Mouse (Mus musculus) forebrain, postnatal 0 days (tissue): ENCODE data around the gene Tmc8. TPM values are rescaled to one million over a fixed set of nuclear protein-coding genes. Genes with fewer than 3 reads are reported as not detected.

Experiments used
- ATAC-seq: fragments of 200-750 bp; cut with Nextera tagmentation; 2 replicates; pipeline ENCODE4 v1.8.0; 2017; ENCODE audit warnings: mild to moderate bottlenecking, moderate library complexity
- DNase-seq: peaks from one replicate; pipeline ENCODE4 v3.0.0-alpha.2; 2015
- H3K27ac ChIP-seq: fragments of 300-500 bp; sonication (generic); 2 replicates; pipeline ENCODE4 v1.5.1; 2014; ENCODE audit warnings: low read depth, mild to moderate bottlenecking, antibody characterized with exemption, low read length, moderate library complexity, mixed read lengths
- H3K27me3 ChIP-seq: fragments of 300-500 bp; sonication (generic); 2 replicates; pipeline ENCODE4 v1.6.1; 2014; ENCODE audit warnings: mild to moderate bottlenecking, low read length, mixed read lengths; ENCODE audit not compliant: insufficient read depth
- H3K36me3 ChIP-seq: fragments of 300-500 bp; sonication (generic); 2 replicates; pipeline ENCODE4 v1.6.1; 2014; ENCODE audit warnings: mild to moderate bottlenecking, moderate library complexity; ENCODE audit not compliant: insufficient read depth
- H3K4me1 ChIP-seq: fragments of 300-500 bp; sonication (generic); 2 replicates; pipeline ENCODE4 v1.6.1; 2014; ENCODE audit warnings: antibody characterized with exemption; ENCODE audit not compliant: insufficient read depth
- H3K4me2 ChIP-seq: fragments of 300-500 bp; sonication (generic); 2 replicates; pipeline ENCODE4 v1.6.1; 2014; ENCODE audit warnings: low read depth, mild to moderate bottlenecking, moderate library complexity
- H3K4me3 ChIP-seq: fragments of 300-500 bp; sonication (generic); 2 replicates; pipeline ENCODE4 v1.5.1; 2014; ENCODE audit warnings: low read depth, low read length, mixed read lengths
- H3K9ac ChIP-seq: fragments of 300-500 bp; sonication (generic); 2 replicates; pipeline ENCODE4 v1.6.1; 2014; ENCODE audit warnings: mild to moderate bottlenecking
- H3K9me3 ChIP-seq: fragments of 300-500 bp; sonication (generic); 2 replicates; pipeline ENCODE4 v1.6.1; 2016; ENCODE audit warnings: low read length
- CTCF ChIP-seq: sonication (generic); IDR thresholded peaks from 2 replicates; pipeline ENCODE4 v1.5.1; 2016; ENCODE audit warnings: antibody characterized with exemption, control low read depth, low read depth
- WGBS: fragments of 180-500 bp; shearing (Covaris S2); extraction: QIAGEN DNeasy Blood & Tissue Kit; methylation state at CpG from one replicate; pipeline ENCODE4 v1.1.7; 2014; 5-methylcytosine and 5-hydroxymethylcytosine counted together
- polyA plus RNA-seq: library from polyadenylated mRNA; unstranded; fragments of >200 nt; fragmentation: Nextera tagmentation; extraction: Ambion mirVana; gene quantifications from 2 replicates; pipeline ENCODE4 v1.2.1, GENCODE M21; 2015
- total RNA-seq: library from RNA; depleted of rRNA; stranded (reverse); fragments of >200 nt; gene quantifications from 2 replicates; pipeline ENCODE4 v1.2.3, GENCODE M21; 2014; rRNA removed

Tmc8 gene
- total RNA-seq (2.1 and 6.2 TPM in 2 replicates), polyA plus RNA-seq (0.44 and 0.59 TPM in 2 replicates)

DNA sequence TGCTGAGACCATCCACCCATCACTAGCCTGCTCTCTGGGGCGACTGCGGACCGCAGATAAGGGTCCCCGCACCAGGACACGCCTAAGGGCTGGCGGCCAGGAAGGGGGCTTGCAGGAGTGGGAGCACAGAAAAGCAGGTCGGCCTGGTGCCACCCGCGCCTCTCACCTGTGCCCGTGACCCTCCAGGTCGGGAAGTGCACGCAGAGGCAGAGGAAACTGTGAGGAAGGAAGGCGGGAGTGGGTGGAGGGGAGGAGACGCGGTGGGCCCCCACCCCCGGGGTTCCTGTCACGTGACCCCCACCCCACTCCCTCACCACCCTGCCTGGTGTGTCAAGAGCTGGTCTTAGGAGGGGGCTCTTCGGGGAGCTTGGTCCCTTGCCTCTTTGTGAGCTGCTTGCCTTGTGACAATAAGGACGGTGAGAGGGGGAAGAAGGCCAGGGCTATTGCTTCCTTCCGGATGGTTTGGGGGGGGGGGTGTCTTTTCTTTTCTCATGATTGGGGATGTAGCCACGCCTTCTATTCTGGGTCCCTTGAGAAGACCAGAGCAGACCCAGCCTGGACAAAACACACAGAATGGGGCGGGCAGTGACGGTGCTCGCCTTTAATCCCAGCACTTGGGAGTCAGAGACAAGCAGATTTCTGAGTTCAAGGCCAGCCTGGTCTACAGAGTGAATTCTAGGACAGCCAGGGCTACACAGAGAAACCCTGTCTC is at the start of gene Tmc8, which contains the start of gene Tmc6:
Gene Tmc8 (plus strand): TSS at position 84 of the 712 bp plus-strand sequence.
Gene Tmc6 (minus strand): TSS at position 206 of the 712 bp plus-strand sequence.
- TF ChIP-seq CTCF, result no peak
- Histone ChIP-seq H3K9me3 (no peaks in the 10 kb centered on the region), H3K36me3 (no peaks in the 10 kb centered on the region), H3K4me1 (peaks cover 7% of the 10 kb centered on the region; the same call in 1 of the 2 replicates), H3K27ac (no peak within 1 kb of the TSS), H3K4me2 (peak within 1 kb of the TSS; percentile 57), H3K4me3 (peak within 1 kb of the TSS; percentile 27), H3K9ac (peak within 1 kb of the TSS; percentile 29; the same call in 1 of the 2 replicates), H3K27me3 (peaks cover 17% of the 10 kb centered on the region; the same call in 1 of the 2 replicates)
- WGBS, result 51% methylated on average over 24 of the region's 24 CpGs
- DNase-seq (no peak), ATAC-seq (no peak)

DNA sequence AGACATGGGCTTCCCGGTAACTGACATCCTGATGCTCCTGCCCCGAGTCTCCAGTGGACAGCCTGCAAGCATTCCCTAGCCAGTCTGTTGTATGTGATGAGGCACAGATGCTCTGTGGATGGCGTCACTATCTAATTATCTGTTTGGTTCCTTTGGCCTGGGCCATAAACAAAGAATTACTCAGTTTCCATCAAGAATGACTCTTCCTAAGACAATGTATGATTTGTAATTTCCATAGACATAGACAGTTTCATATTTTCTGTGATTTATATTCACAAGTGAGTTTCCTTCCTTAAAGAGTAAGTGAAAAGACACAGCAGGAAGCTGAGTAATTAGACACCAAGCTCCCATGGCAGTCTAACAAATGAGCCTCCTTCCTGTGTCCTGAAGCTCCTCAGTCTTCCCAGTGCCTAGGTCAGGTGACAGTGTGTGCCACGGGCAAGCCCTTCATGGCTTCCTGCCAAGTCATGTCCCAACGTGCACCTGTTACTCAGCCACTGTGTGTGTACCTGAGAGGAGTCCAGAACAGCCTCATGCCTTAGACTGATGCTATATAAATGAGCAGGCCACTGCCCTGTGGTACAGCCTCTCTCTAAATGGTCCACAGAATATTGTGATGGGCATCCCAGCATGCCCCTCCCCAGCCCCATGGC is 45.7 kb upstream of the Tmc8 start:
- no peak overlapping the region for H3K4me2 ChIP-seq
- H3K4me3 ChIP-seq, result no peak overlapping the region
- TF ChIP-seq CTCF, result no peak
- no peak for DNase-seq
- H3K36me3 ChIP-seq, result peaks cover 69% of the 10 kb centered on the region
- H3K9me3 ChIP-seq, result no peaks in the 10 kb centered on the region
- no peaks in the 10 kb centered on the region for H3K27me3 ChIP-seq
- no peak overlapping the region for H3K9ac ChIP-seq
- 69% methylated on average over 5 of the region's 5 CpGs for WGBS
- H3K27ac ChIP-seq, result no peak overlapping the region
- no peak for ATAC-seq
- no peaks in the 10 kb centered on the region for H3K4me1 ChIP-seq

DNA sequence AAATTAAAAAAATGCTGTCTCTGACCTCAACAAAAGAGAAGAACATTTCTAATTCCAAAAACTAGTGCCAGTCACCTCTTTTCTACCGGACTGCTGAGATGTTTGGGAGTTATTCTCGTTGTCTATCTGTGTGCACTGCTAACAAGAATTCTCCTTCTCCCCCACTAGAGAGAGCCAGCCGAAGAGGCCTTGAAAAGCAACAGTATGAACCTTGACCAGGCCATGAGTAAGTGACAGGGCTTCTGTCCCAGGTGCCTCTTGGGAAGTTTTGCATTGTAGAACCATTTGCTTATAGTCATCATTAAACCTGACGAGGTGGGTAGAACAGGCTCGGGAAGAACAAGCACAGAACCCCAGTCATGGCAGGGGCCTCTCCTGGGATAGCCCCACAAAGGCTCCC is 43.8 kb upstream of the Tmc8 start:
- Histone ChIP-seq H3K4me2 (no peak overlapping the region), H3K27ac (no peak overlapping the region), H3K9ac (no peak overlapping the region), H3K4me1 (no peaks in the 10 kb centered on the region), H3K4me3 (no peak overlapping the region), H3K36me3 (peaks cover 87% of the 10 kb centered on the region), H3K27me3 (no peaks in the 10 kb centered on the region), H3K9me3 (no peaks in the 10 kb centered on the region)
- 88% methylated on average over 5 of the region's 5 CpGs for WGBS
- no peak for TF ChIP-seq CTCF
- DNase-seq (no peak), ATAC-seq (no peak)

DNA sequence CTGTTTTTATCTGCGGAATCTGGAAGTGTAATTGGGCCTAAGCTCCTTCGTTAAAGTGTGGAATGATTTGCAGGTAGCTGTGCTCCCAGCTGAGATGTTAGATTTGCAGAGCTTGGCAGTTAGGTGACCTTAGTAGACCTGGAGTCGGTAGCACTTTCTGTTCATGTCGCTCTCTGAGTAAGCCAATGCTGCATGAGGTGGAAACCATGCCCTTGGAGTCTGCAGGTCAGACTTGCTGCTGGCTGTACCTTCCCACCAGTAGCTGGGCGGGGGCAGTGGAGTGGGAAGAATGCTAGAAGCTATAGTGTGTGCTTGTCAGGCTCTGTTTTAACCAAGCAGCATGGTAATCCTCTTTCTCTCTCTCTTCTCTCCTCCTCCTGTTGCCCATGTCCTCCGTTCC is 40.7 kb upstream of the Tmc8 start:
- Histone ChIP-seq H3K27me3 (no peaks in the 10 kb centered on the region), H3K4me2 (no peak overlapping the region), H3K9ac (no peak overlapping the region), H3K27ac (no peak overlapping the region), H3K9me3 (no peaks in the 10 kb centered on the region), H3K4me3 (no peak overlapping the region), H3K4me1 (no peaks in the 10 kb centered on the region), H3K36me3 (peaks cover 94% of the 10 kb centered on the region)
- TF ChIP-seq CTCF, result no peak
- DNase-seq, result no peak
- WGBS, result 91% methylated on average over 6 of the region's 6 CpGs
- ATAC-seq, result no peak

DNA sequence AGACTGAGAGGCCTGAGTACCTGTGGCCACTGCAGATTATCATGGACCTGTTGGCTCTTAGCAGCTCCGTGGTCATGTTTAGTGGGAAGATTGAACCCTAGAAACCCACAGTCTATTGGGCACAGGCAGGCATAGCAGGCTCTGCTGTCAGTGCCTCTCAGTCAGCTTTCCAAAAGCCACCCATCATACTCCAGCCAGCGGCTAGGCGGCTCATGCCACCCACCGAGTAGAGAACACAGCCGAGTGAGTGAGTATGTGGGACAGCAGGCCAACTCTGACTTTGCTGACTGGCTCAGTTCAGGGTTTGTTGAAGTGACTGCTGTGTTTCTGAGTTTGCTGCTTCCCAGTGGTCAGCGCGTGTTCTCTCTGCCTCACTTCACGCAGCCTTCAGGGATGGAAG is 39.6 kb upstream of the Tmc8 start:
- Histone ChIP-seq H3K4me2 (no peak overlapping the region), H3K4me1 (no peaks in the 10 kb centered on the region), H3K27ac (no peak overlapping the region), H3K27me3 (no peaks in the 10 kb centered on the region), H3K9me3 (no peaks in the 10 kb centered on the region), H3K9ac (no peak overlapping the region), H3K4me3 (no peak overlapping the region), H3K36me3 (peaks cover 92% of the 10 kb centered on the region)
- no peak for ATAC-seq
- no peak for TF ChIP-seq CTCF
- DNase-seq, result no peak
- WGBS, result 82% methylated on average over 8 of the region's 8 CpGs

DNA sequence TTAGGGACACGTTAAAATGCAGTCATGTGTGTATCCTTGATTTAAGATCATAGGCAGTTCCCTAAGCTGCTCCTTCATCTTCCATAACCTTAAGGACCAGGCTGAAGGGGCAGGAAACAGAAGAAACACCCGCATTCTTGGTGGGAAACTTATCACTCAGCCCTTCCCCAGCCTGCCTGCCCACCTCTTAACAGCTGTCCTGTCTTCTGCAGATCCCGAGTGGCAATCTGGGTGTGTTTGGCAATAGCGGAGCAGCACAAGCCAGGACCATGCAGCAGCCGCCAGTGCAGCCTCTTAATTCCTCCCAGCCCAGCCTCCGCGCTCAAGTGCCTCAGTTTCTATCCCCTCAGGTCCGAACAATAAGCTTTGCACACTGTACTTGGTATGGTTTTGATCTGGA is 39.2 kb upstream of the Tmc8 start:
- Histone ChIP-seq H3K4me1 (no peaks in the 10 kb centered on the region), H3K9ac (no peak overlapping the region), H3K27ac (no peak overlapping the region), H3K4me2 (no peak overlapping the region), H3K4me3 (no peak overlapping the region), H3K9me3 (no peaks in the 10 kb centered on the region), H3K27me3 (no peaks in the 10 kb centered on the region), H3K36me3 (peaks cover 92% of the 10 kb centered on the region)
- no peak for TF ChIP-seq CTCF
- ATAC-seq (no peak), DNase-seq (no peak)
- 88% methylated on average over 8 of the region's 8 CpGs for WGBS

DNA sequence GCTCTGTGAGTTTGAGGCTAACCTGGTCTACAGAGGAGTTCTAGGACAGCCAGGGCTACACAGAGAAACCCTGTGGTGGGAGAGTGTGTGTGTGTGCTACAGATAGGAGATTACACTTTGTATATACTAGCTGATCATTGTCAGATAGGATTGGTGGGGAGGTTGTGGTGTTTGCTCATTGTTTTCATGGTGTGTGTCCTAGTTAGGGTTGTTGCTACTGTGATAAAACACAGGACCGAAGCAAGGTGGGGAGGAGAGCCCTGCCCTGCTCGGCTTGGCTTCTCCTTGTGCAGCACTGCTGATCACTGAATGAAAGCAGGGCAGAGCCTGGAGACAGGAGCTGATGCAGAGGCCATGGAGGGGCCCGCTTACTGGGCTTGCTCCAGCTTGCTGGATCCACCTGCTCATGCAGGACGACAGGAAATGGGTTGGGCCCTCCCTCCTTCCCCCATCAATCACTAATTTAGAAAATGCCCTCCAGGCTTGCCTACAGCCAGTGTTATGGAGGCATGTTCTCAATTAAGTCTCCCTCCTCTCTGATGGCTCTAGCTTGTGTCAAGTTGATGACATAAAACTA is 38.3 kb upstream of the Tmc8 start:
- Histone ChIP-seq H3K4me2 (no peak overlapping the region), H3K4me3 (no peak overlapping the region), H3K9me3 (no peaks in the 10 kb centered on the region), H3K9ac (no peak overlapping the region), H3K36me3 (peaks cover 92% of the 10 kb centered on the region), H3K27me3 (no peaks in the 10 kb centered on the region), H3K27ac (no peak overlapping the region), H3K4me1 (no peaks in the 10 kb centered on the region)
- TF ChIP-seq CTCF, result no peak
- DNase-seq, result no peak
- ATAC-seq, result no peak
- 75% methylated on average over 4 of the region's 4 CpGs for WGBS
